Mouse (Mus musculus) CH12.LX (cell line): ENCODE data around the gene Aldh3b2. TPM values are rescaled to one million over a fixed set of nuclear protein-coding genes. Genes with fewer than 3 reads are reported as not detected.

Experiments
- DNase-seq: peaks from one replicate; pipeline ENCODE4 v3.0.0-alpha.2; 2013; ENCODE audit errors: extremely low read depth
- H3K27ac ChIP-seq: 2 replicates; pipeline ENCODE4 v1.5.1; 2012; ENCODE audit warnings: low read depth, mild to moderate bottlenecking, control low read depth, moderate library complexity; ENCODE audit not compliant: insufficient read depth
- H3K27me3 ChIP-seq: replicated peaks from 2 replicates; pipeline ENCODE3; 2012; ENCODE audit warnings: inconsistent platforms
- H3K36me3 ChIP-seq, 2 experiments: replicated peaks in 1 of 2; 2 replicates each; pipeline versions ENCODE3 to v1.6.1; 2012; ENCODE audit warnings: inconsistent platforms in 1 of 2, low read length in 1 of 2, mild to moderate bottlenecking in 1 of 2, mixed read lengths in 1 of 2, moderate library complexity in 1 of 2; ENCODE audit not compliant: control insufficient read depth in 1 of 2, insufficient read depth in 1 of 2
- H3K4me1 ChIP-seq, 2 experiments: 2 replicates each; pipeline ENCODE4 v1.6.1; 2012; ENCODE audit warnings: inconsistent platforms in 1 of 2, moderate library complexity in 1 of 2; ENCODE audit not compliant: insufficient read depth in 2 of 2, control insufficient read depth in 1 of 2
- H3K4me2 ChIP-seq: 2 replicates; pipeline ENCODE4 v1.6.1; 2012; ENCODE audit warnings: low read depth, mild to moderate bottlenecking, control low read depth; ENCODE audit not compliant: poor library complexity, insufficient read depth, severe bottlenecking
- H3K4me3 ChIP-seq, 3 experiments: fragments of 150-350 bp in 1 of 3; sonication (generic) in 1 of 3; replicated peaks in 1 of 3; 2 replicates each; pipeline versions ENCODE3 to v1.5.1; 2011 to 2012; ENCODE audit warnings: low read depth in 2 of 3, low read length in 2 of 3, mild to moderate bottlenecking in 2 of 3, moderate library complexity in 2 of 3, control low read depth in 1 of 3, improper control_type of control experiment in 1 of 3, inconsistent platforms in 1 of 3, mixed read lengths in 1 of 3; ENCODE audit not compliant: poor library complexity in 1 of 3
- H3K79me2 ChIP-seq: replicated peaks from 2 replicates; pipeline ENCODE4 v1.6.1; 2012; ENCODE audit warnings: mild to moderate bottlenecking, moderate library complexity; ENCODE audit not compliant: control insufficient read depth, poor library complexity, insufficient read depth, severe bottlenecking; ENCODE audit errors: extremely low read depth
- H3K9ac ChIP-seq: 2 replicates; pipeline ENCODE4 v1.6.1; 2012; ENCODE audit warnings: low read depth, mild to moderate bottlenecking, control low read depth, moderate library complexity; ENCODE audit not compliant: insufficient read depth
- H3K9me3 ChIP-seq: replicated peaks from 2 replicates; pipeline ENCODE3; 2012; ENCODE audit warnings: low read length, inconsistent platforms, mixed read lengths
- CHD1 ChIP-seq: IDR thresholded peaks from 2 replicates; pipeline ENCODE4 v1.6.1; 2012; ENCODE audit warnings: low read depth, low read length, improper control_type of control experiment, inconsistent platforms
- CTCF ChIP-seq, 2 experiments: IDR thresholded peaks in 1 of 2; conservative IDR thresholded peaks in 1 of 2; 2 replicates each; pipeline ENCODE4 v1.5.1; 2011 to 2012; ENCODE audit warnings: low read depth in 2 of 2, low read length in 2 of 2, improper control_type of control experiment in 1 of 2, inconsistent platforms in 1 of 2, mild to moderate bottlenecking in 1 of 2, moderate library complexity in 1 of 2
- ELF1 ChIP-seq: IDR thresholded peaks from 2 replicates; pipeline ENCODE4 v1.6.1; 2014; ENCODE audit warnings: low read depth, mild to moderate bottlenecking, inconsistent platforms, low read length, improper control_type of control experiment
- EP300 ChIP-seq: IDR thresholded peaks from 2 replicates; pipeline ENCODE4 v1.6.1; 2011; ENCODE audit warnings: low read length, improper control_type of control experiment
- JUN ChIP-seq: IDR thresholded peaks from 2 replicates; pipeline ENCODE4 v1.6.1; 2011; ENCODE audit warnings: low read depth, mild to moderate bottlenecking, low read length, improper control_type of control experiment, moderate library complexity; ENCODE audit not compliant: insufficient read depth
- KAT2A ChIP-seq: IDR thresholded peaks from 2 replicates; pipeline ENCODE4 v1.6.1; 2012; ENCODE audit warnings: low read length, improper control_type of control experiment, inconsistent platforms; ENCODE audit not compliant: insufficient replicate concordance
- MAX ChIP-seq: IDR thresholded peaks from 2 replicates; pipeline ENCODE4 v1.6.1; 2011; ENCODE audit warnings: low read length, improper control_type of control experiment
- MAZ ChIP-seq: IDR thresholded peaks from 2 replicates; pipeline ENCODE4 v1.6.1; 2012; ENCODE audit warnings: low read depth, mild to moderate bottlenecking, inconsistent platforms, low read length, improper control_type of control experiment, moderate library complexity
- NELFE ChIP-seq: IDR thresholded peaks from 2 replicates; pipeline ENCODE4 v1.6.1; 2011; ENCODE audit warnings: low read depth, low read length, improper control_type of control experiment
- POLR2A ChIP-seq: IDR thresholded peaks from 2 replicates; pipeline ENCODE4 v1.6.1; 2011; ENCODE audit warnings: low read depth, mild to moderate bottlenecking, improper control_type of control experiment, low read length
- POLR2AphosphoS2 ChIP-seq: IDR thresholded peaks from 2 replicates; pipeline ENCODE4 v1.6.1; 2011; ENCODE audit warnings: low read depth, low read length, improper control_type of control experiment
- RAD21 ChIP-seq: IDR thresholded peaks from 2 replicates; pipeline ENCODE4 v1.6.1; 2011; ENCODE audit warnings: low read depth, mild to moderate bottlenecking, low read length, improper control_type of control experiment, moderate library complexity
- SIN3A ChIP-seq: IDR thresholded peaks from 2 replicates; pipeline ENCODE4 v1.6.1; 2012; ENCODE audit warnings: low read length, improper control_type of control experiment, inconsistent platforms
- SMC3 ChIP-seq: IDR thresholded peaks from 2 replicates; pipeline ENCODE4 v1.6.1; 2011; ENCODE audit warnings: low read depth, low read length, improper control_type of control experiment
- TCF12 ChIP-seq: IDR thresholded peaks from 2 replicates; pipeline ENCODE4 v1.6.1; 2014; ENCODE audit warnings: low read depth, mild to moderate bottlenecking, inconsistent platforms, low read length, improper control_type of control experiment
- ZC3H11A ChIP-seq: IDR thresholded peaks from 2 replicates; pipeline ENCODE4 v1.6.1; 2012; ENCODE audit warnings: low read depth, mild to moderate bottlenecking, inconsistent platforms, low read length, improper control_type of control experiment
- ZKSCAN1 ChIP-seq: IDR thresholded peaks from 2 replicates; pipeline ENCODE4 v1.6.1; 2012; ENCODE audit warnings: low read depth, inconsistent platforms, low read length, improper control_type of control experiment, borderline replicate concordance
- ZMIZ1 ChIP-seq: IDR thresholded peaks from 2 replicates; pipeline ENCODE4 v1.6.1; 2012; ENCODE audit warnings: low read depth, mild to moderate bottlenecking, inconsistent platforms, low read length, improper control_type of control experiment
- ZNF384 ChIP-seq: IDR thresholded peaks from 2 replicates; pipeline ENCODE4 v1.6.1; 2012; ENCODE audit warnings: low read depth, low read length, improper control_type of control experiment, inconsistent platforms
- dilution Hi-C: fragments of 300-500 bp; cut with MboI; formaldehyde crosslinking; loops from 2 replicates; pipeline ENCODE4 v1.14.3; 2020; ENCODE audit warnings: low sequenced_read_pairs; ENCODE audit not compliant: extremely low pct_unique_long_range_greater_than_20kb, extremely low pct_ligation_motif_present
- in situ Hi-C: fragments of 300-500 bp; cut with MboI; formaldehyde crosslinking; loops from 3 replicates; pipeline ENCODE4 v1.14.3; 2019; ENCODE audit warnings: low sequenced_read_pairs, low pct_ligation_motif_present, low pct_unique_long_range_greater_than_20kb, mixed read lengths
- polyA plus RNA-seq: library from polyadenylated mRNA; unstranded; fragments of >175 nt; gene quantifications from 2 replicates; pipeline ENCODE4 v1.2.1, GENCODE M21; 2012; ENCODE audit warnings: low read depth; ENCODE audit not compliant: insufficient read length
- total RNA-seq, 2 experiments: library from RNA; depleted of rRNA; stranded (reverse); fragments of 300-350 nt in 1 of 2; fragments of >200 nt in 1 of 2; gene quantifications; 2 replicates each; pipeline ENCODE4 v1.2.3; 2012 to 2014

Aldh3b2 gene
- total and polyA plus RNA-seq, 3 experiments, result not detected

DNA sequence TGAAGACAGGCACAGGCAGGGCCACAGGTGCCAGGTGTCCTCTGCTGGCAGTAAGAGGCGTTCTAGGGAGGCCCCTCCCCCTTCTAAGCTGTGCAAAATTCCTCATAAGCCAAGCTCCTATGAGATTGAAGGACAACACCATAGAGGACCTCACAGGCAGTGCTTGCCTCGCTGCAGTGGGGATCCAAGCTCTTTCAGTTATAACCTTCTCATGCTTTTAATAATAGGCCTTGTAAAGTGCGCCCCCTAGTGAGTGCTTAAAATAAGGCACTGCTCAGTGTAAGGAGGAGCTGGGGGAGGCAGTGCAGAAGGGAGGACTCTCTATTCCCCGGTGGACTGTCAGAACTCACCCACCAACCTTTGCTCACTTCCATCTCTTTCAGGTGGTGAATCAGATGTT lies 8.2 kb downstream of the Aldh3b2 start:
- Histone ChIP-seq H3K27me3 (peaks cover 31% of the 10 kb centered on the region), H3K36me3 (no peaks in the 10 kb centered on the region), H3K4me3 (no peak overlapping the region), H3K9ac (no peak overlapping the region), H3K27ac (no peak overlapping the region), H3K9me3 (no peaks in the 10 kb centered on the region), H3K79me2 (no peaks in the 10 kb centered on the region), H3K4me1 (peaks cover 6 to 21% of the 10 kb centered on the region in 2 experiments), H3K4me2 (no peak overlapping the region)
- TF ChIP-seq EP300 (no peak), SMC3 (peak; percentile 95), ZC3H11A (peak; percentile 79), RAD21 (peak; percentile 93), CTCF (conservative IDR thresholded peaks at IDR 0.05 in 1 of 2, IDR thresholded peaks at IDR 0.05 in 1 of 2; ENCODE audit: low read depth in 2 of 2, low read length in 2 of 2) (peak; percentile 86 to 96)
- in situ Hi-C loops, result no loop called here
- DNase-seq, result peak; percentile 89
- dilution Hi-C loops, result no loop called here

DNA sequence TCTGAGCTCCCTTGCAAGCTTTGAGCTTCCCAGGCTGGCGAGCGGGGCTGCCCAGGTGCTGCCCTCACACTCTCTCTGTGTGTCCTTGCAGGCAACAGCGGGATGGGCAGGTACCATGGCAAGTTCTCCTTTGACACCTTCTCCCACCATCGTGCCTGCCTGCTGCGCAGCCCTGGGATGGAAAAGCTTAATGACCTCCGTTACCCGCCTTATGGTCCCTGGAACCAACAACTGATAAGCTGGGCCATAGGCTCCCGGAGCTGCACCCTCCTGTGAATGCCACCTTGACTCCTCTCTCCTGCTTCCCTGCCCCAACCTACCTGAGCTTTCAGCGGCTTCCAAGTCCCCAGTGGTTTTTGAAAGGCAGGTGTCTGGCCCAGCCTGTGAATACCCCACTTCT lies 8.8 kb downstream of the Aldh3b2 start:
- Histone ChIP-seq H3K79me2 (no peaks in the 10 kb centered on the region), H3K9ac (no peak overlapping the region), H3K4me1 (peaks cover 2 to 18% of the 10 kb centered on the region in 2 experiments; a peak in 3 of 4 replicates), H3K9me3 (no peaks in the 10 kb centered on the region), H3K27me3 (peaks cover 31% of the 10 kb centered on the region), H3K36me3 (no peaks in the 10 kb centered on the region), H3K27ac (no peak overlapping the region), H3K4me2 (no peak overlapping the region), H3K4me3 (no peak overlapping the region)
- DNase-seq, result no peak
- dilution Hi-C loops (no loop called here), in situ Hi-C loops (no loop called here)
- TF ChIP-seq POLR2A, result no peak
- TF ChIP-seq ZNF384, result no peak
- no peak for TF ChIP-seq ZKSCAN1
- TF ChIP-seq RAD21, result no peak
- no peak for TF ChIP-seq SIN3A
- no peak for TF ChIP-seq SMC3
- TF ChIP-seq JUN, result no peak
- TF ChIP-seq EP300, result no peak
- no peak for TF ChIP-seq CHD1
- no peak for TF ChIP-seq ELF1
- no peak for TF ChIP-seq ZMIZ1
- TF ChIP-seq KAT2A, result no peak
- no peak for TF ChIP-seq TCF12
- no peak for TF ChIP-seq NELFE
- no peak for TF ChIP-seq POLR2AphosphoS2
- no peak for TF ChIP-seq MAX
- no peak for TF ChIP-seq MAZ
